Mouse (Mus musculus): ENCODE data around the gene Rgp1. TPM values are rescaled to one million over a fixed set of nuclear protein-coding genes. Genes with fewer than 3 reads are reported as not detected.

The Rgp1 gene
- polyA plus RNA-seq, 1 experiment = 31.2 TPM

GRCm38 (mm10) chr4:43559519-43560242, 18.8 kb upstream of the Rgp1 start:
- no peak for TF ChIP-seq GATA1 (IDR thresholded peaks at IDR 0.05; ENCODE audit: low read length)

- TF ChIP-seq GATA1 (IDR thresholded peaks at IDR 0.05; ENCODE audit: low read length) = no peak
These were observed 18.3 kb upstream of the Rgp1 start for GRCm38 (mm10) chr4:43560243-43560611.

GRCm38 (mm10) chr4:43560976-43561375, 17.5 kb upstream of the Rgp1 start:
- TF ChIP-seq GATA1 (IDR thresholded peaks at IDR 0.05; ENCODE audit: low read length) = no peak

GRCm38 (mm10) chr4:43561436-43561996, 17.0 kb upstream of the Rgp1 start:
- TF ChIP-seq GATA1 (IDR thresholded peaks at IDR 0.05; ENCODE audit: low read length) = no peak

GRCm38 (mm10) chr4:43561997-43562768, 16.3 kb upstream of the Rgp1 start, which contains the start of the genes Creb3 and Tln1:
Creb3 (plus strand) TSS chr4:43562332.
Tln1 (minus strand) TSS chr4:43562691.
- TF ChIP-seq GATA1 (IDR thresholded peaks at IDR 0.05; ENCODE audit: low read length) = no peak

- no peak for TF ChIP-seq GATA1 (IDR thresholded peaks at IDR 0.05; ENCODE audit: low read length)
These were observed 15.5 kb upstream of the Rgp1 start for GRCm38 (mm10) chr4:43562769-43563600.

- no peak for TF ChIP-seq GATA1 (IDR thresholded peaks at IDR 0.05; ENCODE audit: low read length)
These were observed 15.0 kb upstream of the Rgp1 start for GRCm38 (mm10) chr4:43563601-43563875.

- no peak for TF ChIP-seq GATA1 (IDR thresholded peaks at IDR 0.05; ENCODE audit: low read length)
These were observed 14.3 kb upstream of the Rgp1 start for GRCm38 (mm10) chr4:43564231-43564630.

- no peak for TF ChIP-seq GATA1 (IDR thresholded peaks at IDR 0.05; ENCODE audit: low read length)
These were observed 11.4 kb upstream of the Rgp1 start for GRCm38 (mm10) chr4:43567140-43567539.

- no peak for TF ChIP-seq GATA1 (IDR thresholded peaks at IDR 0.05; ENCODE audit: low read length)
These were observed 7.0 kb upstream of the Rgp1 start for GRCm38 (mm10) chr4:43571395-43572045.

- no peak for TF ChIP-seq GATA1 (IDR thresholded peaks at IDR 0.05; ENCODE audit: low read length)
These were observed 5.0 kb upstream of the Rgp1 start for GRCm38 (mm10) chr4:43573561-43573960.

GRCm38 (mm10) chr4:43575356-43575755, 3.2 kb upstream of the Rgp1 start:
- no peak for TF ChIP-seq GATA1 (IDR thresholded peaks at IDR 0.05; ENCODE audit: low read length)

- TF ChIP-seq GATA1 (IDR thresholded peaks at IDR 0.05; ENCODE audit: low read length) = no peak
These were observed 1.2 kb upstream of the Rgp1 start for GRCm38 (mm10) chr4:43577237-43577881.

- no peak for TF ChIP-seq GATA1 (IDR thresholded peaks at IDR 0.05; ENCODE audit: low read length)
These were observed 741 bp downstream of the Rgp1 start for GRCm38 (mm10) chr4:43579256-43579655.

- TF ChIP-seq GATA1 (IDR thresholded peaks at IDR 0.05; ENCODE audit: low read length) = no peak
These were observed 1.2 kb downstream of the Rgp1 start for GRCm38 (mm10) chr4:43579731-43580130.
